Mouse (Mus musculus) heart, postnatal 0 days (tissue): Measurements from ENCODE around the gene Camsap2. TPM values are rescaled to one million over a fixed set of nuclear protein-coding genes. Genes with fewer than 3 reads are reported as not detected.
A peak's percentile ranks its signal among the peaks of the same experiment; 100 is the strongest.

Experiments used
- ATAC-seq: fragments of 200-750 bp; cut with Nextera tagmentation; 2 replicates; pipeline ENCODE4 v1.8.0; 2017; ENCODE audit warnings: low read depth, moderate number of reproducible peaks, moderate library complexity; ENCODE audit not compliant: insufficient read depth
- DNase-seq: peaks from one replicate; pipeline ENCODE4 v3.0.0-alpha.2; 2016; ENCODE audit warnings: low spot score
- H3K27ac ChIP-seq: fragments of 300-500 bp; sonication (generic); 2 replicates; pipeline ENCODE4 v1.5.1; 2014; ENCODE audit warnings: low read depth, mild to moderate bottlenecking
- H3K27me3 ChIP-seq: fragments of 300-500 bp; sonication (generic); 2 replicates; pipeline ENCODE4 v1.6.1; 2014; ENCODE audit warnings: low read length, mixed read lengths; ENCODE audit not compliant: control insufficient read depth, insufficient read depth
- H3K36me3 ChIP-seq: fragments of 300-500 bp; sonication (generic); replicated peaks from 2 replicates; pipeline ENCODE4 v1.6.1; 2014; ENCODE audit warnings: low read length, mixed read lengths; ENCODE audit not compliant: control insufficient read depth, insufficient read depth
- H3K4me1 ChIP-seq: fragments of 300-500 bp; sonication (generic); 2 replicates; pipeline ENCODE4 v1.6.1; 2014; ENCODE audit warnings: antibody characterized with exemption; ENCODE audit not compliant: control insufficient read depth, insufficient read depth
- H3K4me2 ChIP-seq: fragments of 300-500 bp; sonication (generic); 2 replicates; pipeline ENCODE4 v1.6.1; 2014; ENCODE audit warnings: low read depth, mild to moderate bottlenecking, low read length, moderate library complexity
- H3K4me3 ChIP-seq: fragments of 300-500 bp; sonication (generic); 2 replicates; pipeline ENCODE4 v1.5.1; 2014; ENCODE audit warnings: low read depth, low read length
- H3K9ac ChIP-seq: fragments of 300-500 bp; sonication (generic); replicated peaks from 2 replicates; pipeline ENCODE4 v1.6.1; 2014; ENCODE audit warnings: low read depth, low read length, mixed read lengths
- H3K9me3 ChIP-seq: fragments of 300-500 bp; sonication (generic); replicated peaks from 2 replicates; pipeline ENCODE4 v1.6.1; 2016; ENCODE audit warnings: low read length; ENCODE audit not compliant: control insufficient read depth
- CTCF ChIP-seq: IDR thresholded peaks from 2 replicates; pipeline ENCODE4 v1.5.1; 2016; ENCODE audit warnings: antibody characterized with exemption, control low read depth, low read depth
- EP300 ChIP-seq: IDR thresholded peaks from 2 replicates; pipeline ENCODE4 v1.6.1; 2016; ENCODE audit warnings: antibody characterized with exemption, low read depth
- WGBS: fragments of 180-500 bp; shearing (Covaris S2); extraction: QIAGEN DNeasy Blood & Tissue Kit; methylation state at CpG from one replicate; pipeline ENCODE4 v1.1.7; 2014; 5-methylcytosine and 5-hydroxymethylcytosine counted together
- polyA plus RNA-seq: library from polyadenylated mRNA; unstranded; fragments of >200 nt; fragmentation: Nextera tagmentation; extraction: Ambion mirVana; gene quantifications from 2 replicates; pipeline ENCODE4 v1.2.1, GENCODE M21; 2015
- total RNA-seq: library from RNA; depleted of rRNA; stranded (reverse); fragments of >200 nt; gene quantifications from 2 replicates; pipeline ENCODE4 v1.2.3, GENCODE M21; 2014; ENCODE audit warnings: low replicate concordance; rRNA removed

Camsap2 gene
- total RNA-seq (16.4 and 17.4 TPM in 2 replicates), polyA plus RNA-seq (3.7 and 4.5 TPM in 2 replicates)

DNA sequence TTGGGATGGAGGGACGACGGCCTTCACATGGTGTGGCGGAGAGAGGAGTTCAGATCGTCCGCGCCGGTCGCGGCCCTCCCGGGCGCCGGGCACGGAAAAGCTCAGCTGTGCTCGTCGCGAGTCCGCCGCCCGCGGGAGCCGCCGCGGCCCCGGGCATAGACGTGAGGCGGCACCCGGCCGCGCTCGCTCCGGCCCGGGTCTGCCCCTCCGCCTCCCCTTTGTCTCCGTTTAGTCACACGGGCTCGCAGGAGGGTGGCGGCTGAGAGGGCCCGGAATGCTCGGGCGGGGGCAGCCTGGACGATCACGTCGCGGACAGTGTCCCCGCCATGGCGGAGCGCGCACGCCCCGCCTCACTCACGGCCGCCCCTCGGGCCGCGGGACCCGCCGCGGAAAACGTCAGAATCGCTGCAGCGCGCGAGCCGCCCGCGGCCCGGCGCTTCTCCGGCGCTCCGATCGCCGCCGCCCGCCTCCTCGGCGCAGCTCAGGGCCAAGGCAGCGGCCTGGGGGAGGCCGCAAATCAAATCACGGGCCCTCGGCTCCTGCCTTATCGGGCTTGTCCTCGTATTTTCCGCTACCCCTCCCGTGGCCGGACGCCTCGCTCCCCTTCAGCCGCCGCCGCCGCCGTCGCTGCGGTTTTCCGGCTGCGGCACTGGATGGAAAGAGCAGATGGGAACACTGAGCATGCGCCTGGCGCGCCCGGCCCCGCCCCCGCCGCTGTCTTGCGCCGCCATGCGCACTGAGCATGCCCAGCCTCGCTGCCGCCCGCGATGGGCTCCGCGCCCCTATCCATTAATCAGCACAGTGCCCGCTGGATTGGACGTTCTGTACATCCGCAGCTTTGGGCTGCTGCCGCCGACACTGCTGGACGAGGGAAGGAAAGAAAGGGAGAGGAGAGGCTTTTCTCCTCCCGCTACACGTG is at the start of gene Camsap2:
TSS of gene Camsap2 (minus strand) at position 651 of the 919 bp plus-strand sequence.
- H3K9me3 ChIP-seq = no peaks in the 10 kb centered on the region
- WGBS = under 1% methylated on average over 86 of the region's 121 CpGs
- ATAC-seq (peak; percentile 96), DNase-seq (peak; percentile 90)
- TF ChIP-seq CTCF = no peak
- TF ChIP-seq EP300 = no peak
- peaks cover 11% of the 10 kb centered on the region for H3K4me1 ChIP-seq
- no peaks in the 10 kb centered on the region for H3K27me3 ChIP-seq
- H3K4me2 ChIP-seq = peak within 1 kb of the TSS; percentile 95
- H3K27ac ChIP-seq = peak within 1 kb of the TSS; percentile 99
- no peaks in the 10 kb centered on the region for H3K36me3 ChIP-seq
- H3K4me3 ChIP-seq = peak within 1 kb of the TSS; percentile 97
- peak within 1 kb of the TSS; percentile 97 for H3K9ac ChIP-seq

- Histone ChIP-seq H3K4me3 (no peak overlapping the region), H3K9me3 (no peaks in the 10 kb centered on the region), H3K27ac (no peak overlapping the region), H3K27me3 (no peaks in the 10 kb centered on the region), H3K9ac (no peak overlapping the region), H3K4me2 (no peak overlapping the region), H3K4me1 (no peaks in the 10 kb centered on the region), H3K36me3 (no peaks in the 10 kb centered on the region)
- TF ChIP-seq CTCF (no peak), EP300 (no peak)
- DNase-seq (no peak), ATAC-seq (no peak)
- WGBS = 40% methylated on average over 5 of the region's 5 CpGs
Observed at GRCm38 (mm10) chr1:136395073-136395472, 49.2 kb upstream of the Camsap2 start.

DNA sequence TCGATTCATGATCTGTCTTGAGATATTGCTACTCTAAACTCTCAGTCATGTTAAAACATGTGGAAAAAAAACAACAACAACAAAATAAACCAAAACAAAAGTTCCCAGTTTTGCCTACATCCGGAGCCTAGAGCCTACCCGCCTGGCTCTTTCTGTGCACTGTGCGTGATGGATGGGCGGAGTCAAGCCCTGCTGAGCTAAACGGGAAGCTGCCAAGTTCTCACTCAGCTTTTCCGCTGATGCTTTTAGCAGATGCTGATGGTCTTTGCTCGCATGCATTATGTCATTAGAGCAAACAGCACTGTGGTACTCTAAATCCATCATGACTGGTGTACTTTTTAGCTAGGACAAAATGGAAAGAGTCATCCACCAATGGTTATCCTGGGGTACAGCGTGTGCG is 48.6 kb upstream of the Camsap2 start:
- Histone ChIP-seq H3K4me2 (no peak overlapping the region), H3K4me3 (no peak overlapping the region), H3K27me3 (no peaks in the 10 kb centered on the region), H3K9me3 (no peaks in the 10 kb centered on the region), H3K36me3 (no peaks in the 10 kb centered on the region), H3K9ac (no peak overlapping the region), H3K27ac (no peak overlapping the region), H3K4me1 (no peaks in the 10 kb centered on the region)
- TF ChIP-seq CTCF = no peak
- TF ChIP-seq EP300 = no peak
- WGBS = 33% methylated on average over 10 of the region's 10 CpGs
- DNase-seq = peak; percentile 32
- peak; percentile 58 for ATAC-seq

DNA sequence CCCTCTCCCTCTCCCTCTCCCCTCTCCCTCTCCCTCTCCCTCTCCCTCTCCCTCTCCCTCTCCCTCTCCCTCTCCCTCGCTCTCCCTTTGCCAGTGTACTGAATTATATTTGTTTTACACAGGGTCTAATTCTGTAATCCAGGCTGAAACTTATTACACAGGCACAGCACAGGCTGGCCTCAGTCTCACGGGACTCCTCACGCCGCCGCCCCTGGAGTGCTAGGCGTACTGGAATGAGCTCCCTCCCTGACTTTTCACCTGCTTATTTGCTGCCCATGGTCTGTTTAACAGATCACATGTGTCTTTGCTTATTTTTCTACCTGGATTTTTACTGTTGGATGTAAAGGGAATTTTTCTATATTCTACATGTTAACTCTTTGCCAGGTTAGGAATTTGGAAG is 41.0 kb upstream of the Camsap2 start:
- DNase-seq (no peak), ATAC-seq (no peak)
- Histone ChIP-seq H3K27me3 (no peaks in the 10 kb centered on the region), H3K9me3 (no peaks in the 10 kb centered on the region), H3K4me2 (no peak overlapping the region), H3K27ac (no peak overlapping the region), H3K4me3 (no peak overlapping the region), H3K9ac (no peak overlapping the region), H3K36me3 (no peaks in the 10 kb centered on the region), H3K4me1 (no peaks in the 10 kb centered on the region)
- no peak for TF ChIP-seq EP300
- TF ChIP-seq CTCF = no peak
- WGBS = 52% methylated on average over 5 of the region's 6 CpGs

DNA sequence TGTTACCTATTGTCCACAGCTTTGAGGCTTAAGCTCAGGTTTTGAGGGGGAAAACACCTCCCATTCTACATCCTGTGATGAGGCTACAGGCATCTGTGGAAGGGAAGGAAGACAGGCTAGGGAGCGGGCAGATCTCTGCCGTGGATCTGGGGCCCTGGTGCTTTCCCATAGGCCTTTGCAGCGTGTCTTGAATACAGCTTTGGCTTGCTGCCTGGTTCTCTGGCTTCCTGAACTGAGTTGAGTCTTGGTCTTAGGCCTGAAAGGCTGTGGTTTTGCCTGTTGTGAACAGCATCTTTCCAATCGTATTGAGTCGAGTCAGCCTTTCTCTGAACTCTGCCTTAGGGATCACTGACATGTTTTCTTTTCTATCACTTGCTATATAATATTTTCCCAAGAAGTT is 35.7 kb upstream of the Camsap2 start:
- Histone ChIP-seq H3K4me3 (no peak overlapping the region), H3K9me3 (no peaks in the 10 kb centered on the region), H3K36me3 (no peaks in the 10 kb centered on the region), H3K27me3 (no peaks in the 10 kb centered on the region), H3K4me1 (no peaks in the 10 kb centered on the region), H3K27ac (0 out of 2 replicates have a peak overlapping the region, but pooled peaks have one; percentile 8), H3K9ac (no peak overlapping the region), H3K4me2 (no peak overlapping the region)
- WGBS = 49% methylated on average over 5 of the region's 5 CpGs
- no peak for ATAC-seq
- DNase-seq = no peak
- TF ChIP-seq EP300 (no peak), CTCF (no peak)
